ENCODE assay signal across 9 mouse cellular contexts in the genomic region with DNA sequence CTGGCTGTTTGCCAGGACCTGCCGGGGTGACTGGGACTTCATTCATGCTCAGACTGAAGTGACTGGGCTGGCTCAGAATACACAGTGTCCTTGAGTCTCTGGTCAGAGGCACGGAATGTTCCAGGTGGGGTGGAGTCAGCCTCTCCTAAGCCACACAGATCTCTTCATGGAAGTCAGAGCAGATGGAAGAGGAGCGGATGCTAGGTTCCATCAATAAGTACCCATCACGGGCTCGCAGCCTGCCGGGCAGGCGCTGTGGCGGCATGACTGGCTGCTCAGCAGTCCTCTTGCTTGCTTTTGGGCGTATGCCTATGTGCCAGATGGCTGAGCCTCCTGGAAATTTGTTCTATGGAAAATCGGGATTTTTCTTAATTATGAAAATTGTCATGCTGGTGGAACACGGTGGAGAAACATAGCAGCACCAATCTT. TPM values are rescaled to one million over a fixed set of nuclear protein-coding genes. Genes with fewer than 3 reads are reported as not detected.
DNase-seq lines count a peak whose midpoint lies in the region; ATAC-seq lines count a peak whose summit lies in the region.
"Had no signal": no experiment of that assay in that cellular context is flagged by ENCODE, and none has a peak within 500 bp of the region (broad histone marks: within the 10 kb centered on the region; RNA-seq: fewer than 3 reads in every experiment).

No protein-coding gene starts in this region.

- no peaks in the 10 kb centered on the region for H3K9me3 ChIP-seq in midbrain, embryonic 13.5 days
- H3K9me3 ChIP-seq in midbrain, embryonic 16.5 days (replicated peaks; ENCODE audit: control insufficient read depth, low read length, poor library complexity, severe bottlenecking) = no peaks in the 10 kb centered on the region
- H3K9me3 ChIP-seq: megakaryocyte, embryonic 14.5 days had no signal

- no peaks in the 10 kb centered on the region for H3K36me3 ChIP-seq in midbrain, embryonic 13.5 days
- H3K36me3 ChIP-seq in midbrain, embryonic 16.5 days (ENCODE audit: control insufficient read depth, insufficient read depth, low read length) = no peaks in the 10 kb centered on the region

- peak overlapping the region; percentile 36; the same call in 1 of the 2 replicates for H3K27ac ChIP-seq in midbrain, embryonic 13.5 days
- no peak overlapping the region for H3K27ac ChIP-seq in midbrain, embryonic 16.5 days (ENCODE audit: low read length)

- peaks cover 14% of the 10 kb centered on the region; the same call in 1 of the 2 replicates for H3K4me1 ChIP-seq in midbrain, embryonic 13.5 days (replicated peaks)
- 0 out of 2 replicates have a peak, but pooled peaks cover 2% of the 10 kb centered on the region for H3K4me1 ChIP-seq in midbrain, embryonic 16.5 days (ENCODE audit: control insufficient read depth, insufficient read depth, low read length)

- no peaks in the 10 kb centered on the region for H3K27me3 ChIP-seq in midbrain, embryonic 13.5 days
- H3K27me3 ChIP-seq in midbrain, embryonic 16.5 days (ENCODE audit: control insufficient read depth, insufficient read depth, low read depth, low read length) = no peaks in the 10 kb centered on the region

- no peak overlapping the region for H3K4me3 ChIP-seq in midbrain, embryonic 13.5 days (replicated peaks)
- no peak overlapping the region for H3K4me3 ChIP-seq in midbrain, embryonic 16.5 days (ENCODE audit: low read depth, low read length)

- ATAC-seq in midbrain, embryonic 13.5 days = no peak
- no peak for ATAC-seq in midbrain, embryonic 16.5 days

- WGBS in midbrain, embryonic 13.5 days = 75% methylated on average over 11 of the region's 11 CpGs
- 73% methylated on average over 11 of the region's 11 CpGs for WGBS in midbrain, embryonic 16.5 days

- H3K4me2 ChIP-seq in midbrain, embryonic 13.5 days (replicated peaks) = no peak overlapping the region
- H3K4me2 ChIP-seq in midbrain, embryonic 16.5 days (ENCODE audit: low read length) = no peak overlapping the region

- DNase-seq in cerebellum, postnatal 14 days = peak; percentile 87 to 93
- peak; percentile 62 to 80 for DNase-seq in left cerebral cortex, adult 18-20 months (ENCODE audit: low spot score in 2 of 2)
- DNase-seq in right cerebral cortex, postnatal 4 days = peak; percentile 65
- no peak for DNase-seq in gastrocnemius, postnatal 4 days (ENCODE audit: low spot score in 2 of 2)
- no peak for DNase-seq in thymus, postnatal 14 days
- DNase-seq in gastrocnemius, postnatal 10 days = no peak

- H3K9ac ChIP-seq in midbrain, embryonic 13.5 days (replicated peaks) = no peak overlapping the region
- no peak overlapping the region for H3K9ac ChIP-seq in midbrain, embryonic 16.5 days (ENCODE audit: low read depth, low read length)

RNA-seq across cellular contexts. Expression of gene Lrpap1, which starts 32.6 kb away (rescaled TPM):
- polyA plus RNA-seq in midbrain, embryonic 13.5 days (2015; fragmentation: Nextera tagmentation; extraction: Ambion mirVana) = 108 and 114 TPM in 2 replicates
- polyA plus RNA-seq in midbrain, embryonic 16.5 days (2015; fragmentation: Nextera tagmentation; extraction: Ambion mirVana) = 133 and 141 TPM in 2 replicates
- total RNA-seq in left cerebral cortex, adult 18-20 months (2021) = 100 to 1,000 TPM; 142 to 156 TPM
- 10 to 100 TPM; 43.4 to 52.1 TPM for total RNA-seq in gastrocnemius, postnatal 4 days (2021)
- 10 to 100 TPM; 37.2 to 42.7 TPM for total RNA-seq in gastrocnemius, postnatal 10 days (2021)

Comparison
In these comparisons a context has a peak if more than half of its experiments do, and no peak if none do; other contexts are left out.
1. DNase-seq: peak in cerebellum, postnatal 14 days (2 of 2), left cerebral cortex, adult 18-20 months (2 of 2) and right cerebral cortex, postnatal 4 days (single experiment); none in gastrocnemius, postnatal 4 days (0 of 2), thymus, postnatal 14 days (single experiment) and gastrocnemius, postnatal 10 days (single experiment).